Mouse (Mus musculus): Measurements from ENCODE around the gene Slxl1.
"Not testable (repeated sequence)": the region's sequence is repeated elsewhere in the genome, so short reads cannot be mapped to it uniquely, and the experiment has no call there.

Gene Slxl1

GRCm38 (mm10) chrX:55226576-55226975, at the start of gene Slxl1:
Gene Slxl1 (plus strand): TSS chrX:55226876.
- not testable (repeated sequence) for DNase-seq (ENCODE audit: low read depth)
